Mouse (Mus musculus) testis, postnatal 14 days (tissue): Measurements from ENCODE around the gene Tnrc6b.
A peak's percentile ranks its signal among the peaks of the same experiment; 100 is the strongest.
"Not testable (repeated sequence)": the region's sequence is repeated elsewhere in the genome, so short reads cannot be mapped to it uniquely, and the experiment has no call there.

Experiments used
- DNase-seq: peaks from one replicate; pipeline ENCODE4 v3.0.0; 2021; ENCODE audit warnings: low spot score

The Tnrc6b gene

GRCm38 (mm10) chr15:80701481-80702257, 9.4 kb upstream of the Tnrc6b start:
- DNase-seq = no peak

- DNase-seq = no peak
Measured at GRCm38 (mm10) chr15:80702910-80703309, 8.2 kb upstream of the Tnrc6b start.

- no peak for DNase-seq
Measured at GRCm38 (mm10) chr15:80703495-80703894, 7.6 kb upstream of the Tnrc6b start.

- DNase-seq = peak; percentile 54
Measured at GRCm38 (mm10) chr15:80704267-80704666, 6.8 kb upstream of the Tnrc6b start.

- peak; percentile 80 for DNase-seq
Measured at GRCm38 (mm10) chr15:80705828-80706549, 5.1 kb upstream of the Tnrc6b start.

- DNase-seq = no peak
Measured at GRCm38 (mm10) chr15:80706596-80706995, 4.5 kb upstream of the Tnrc6b start.

GRCm38 (mm10) chr15:80707088-80707487, 4.0 kb upstream of the Tnrc6b start:
- peak; percentile 66 for DNase-seq

GRCm38 (mm10) chr15:80709593-80709992, 1.5 kb upstream of the Tnrc6b start:
- no peak for DNase-seq

GRCm38 (mm10) chr15:80710257-80710607, 881 bp upstream of the Tnrc6b start:
- no peak for DNase-seq

- DNase-seq = peak; percentile 75
Measured at GRCm38 (mm10) chr15:80711401-80712151, 463 bp downstream of the Tnrc6b start.

GRCm38 (mm10) chr15:80714299-80714698, 3.2 kb downstream of the Tnrc6b start:
- DNase-seq = no peak

- no peak for DNase-seq
Measured at GRCm38 (mm10) chr15:80716631-80717135, 5.6 kb downstream of the Tnrc6b start.

GRCm38 (mm10) chr15:80717431-80717830, 6.3 kb downstream of the Tnrc6b start:
- no peak for DNase-seq

GRCm38 (mm10) chr15:80720249-80720648, 9.1 kb downstream of the Tnrc6b start:
- no peak for DNase-seq

- DNase-seq = no peak
Measured at GRCm38 (mm10) chr15:80721861-80722260, 10.7 kb downstream of the Tnrc6b start.

GRCm38 (mm10) chr15:80722366-80722765, 11.3 kb downstream of the Tnrc6b start:
- DNase-seq = no peak

- DNase-seq = no peak
Measured at GRCm38 (mm10) chr15:80729477-80729876, 18.4 kb downstream of the Tnrc6b start.

GRCm38 (mm10) chr15:80731043-80731442, 19.9 kb downstream of the Tnrc6b start:
- no peak for DNase-seq

- DNase-seq = no peak
Measured at GRCm38 (mm10) chr15:80731511-80731910, 20.4 kb downstream of the Tnrc6b start.

- DNase-seq = no peak
Measured at GRCm38 (mm10) chr15:80732266-80733030, 21.3 kb downstream of the Tnrc6b start.

- no peak for DNase-seq
Measured at GRCm38 (mm10) chr15:80735300-80735699, 24.2 kb downstream of the Tnrc6b start.

GRCm38 (mm10) chr15:80735708-80736107, 24.6 kb downstream of the Tnrc6b start:
- DNase-seq = not testable (repeated sequence)
